Mouse (Mus musculus) skeletal muscle tissue, adult 2 months (tissue): ENCODE measurements at regions not wholly inside any gene's neighbourhood (a gene's known extent, or its start where the extent isn't known, plus 50 kb on each side); places are given as distances from the start of the nearest gene placed in this dataset.
"Not testable (repeated sequence)": the region's sequence is repeated elsewhere in the genome, so short reads cannot be mapped to it uniquely, and the experiment has no call there.

Source experiments
- DNase-seq: peaks from one replicate; pipeline ENCODE4 v3.0.0-alpha.2; 2012; ENCODE audit warnings: low read depth, low spot score

- DNase-seq: no peak
Observed at GRCm38 (mm10) chr6:37618990-37619389, 89.0 kb downstream of the Akr1d1 start.

GRCm38 (mm10) chr6:37621364-37622029 lies 91.5 kb downstream of the Akr1d1 start:
- no peak for DNase-seq

GRCm38 (mm10) chr6:37622273-37622672 lies 92.3 kb downstream of the Akr1d1 start:
- DNase-seq: no peak

- DNase-seq: no peak
Observed at GRCm38 (mm10) chr6:37627206-37627605, 97.2 kb downstream of the Akr1d1 start.

- DNase-seq: no peak
Observed at GRCm38 (mm10) chr6:37633948-37634347, 104.0 kb downstream of the Akr1d1 start.

GRCm38 (mm10) chr6:37642066-37642465 lies 112.1 kb downstream of the Akr1d1 start:
- no peak for DNase-seq

- DNase-seq: no peak
Observed at GRCm38 (mm10) chr6:37642701-37643121, 112.7 kb downstream of the Akr1d1 start.

GRCm38 (mm10) chr6:37643176-37643575 lies 113.2 kb downstream of the Akr1d1 start:
- DNase-seq: no peak

- no peak for DNase-seq
Observed at GRCm38 (mm10) chr6:37643718-37644117, 113.7 kb downstream of the Akr1d1 start.

GRCm38 (mm10) chr6:37645551-37645950 lies 115.6 kb downstream of the Akr1d1 start:
- DNase-seq: no peak

GRCm38 (mm10) chr6:37657300-37657699 lies 127.3 kb downstream of the Akr1d1 start:
- not testable (repeated sequence) for DNase-seq

GRCm38 (mm10) chr6:37658021-37658650 lies 128.2 kb downstream of the Akr1d1 start:
- peak; percentile 5 for DNase-seq

- peak; percentile 5 for DNase-seq
Observed at GRCm38 (mm10) chr6:37662747-37663146, 132.8 kb downstream of the Akr1d1 start.

- DNase-seq: no peak
Observed at GRCm38 (mm10) chr6:37665576-37665975, 135.6 kb downstream of the Akr1d1 start.

- DNase-seq: no peak
Observed at GRCm38 (mm10) chr6:37669407-37669806, 139.4 kb downstream of the Akr1d1 start.

GRCm38 (mm10) chr6:37670701-37671100 lies 140.7 kb downstream of the Akr1d1 start:
- DNase-seq: no peak

GRCm38 (mm10) chr6:37679871-37680270 lies 149.9 kb downstream of the Akr1d1 start:
- no peak for DNase-seq

- DNase-seq: not testable (repeated sequence)
Observed at GRCm38 (mm10) chr6:37681331-37681730, 151.4 kb downstream of the Akr1d1 start.

GRCm38 (mm10) chr6:37686094-37686493 lies 156.1 kb downstream of the Akr1d1 start:
- no peak for DNase-seq

GRCm38 (mm10) chr6:37688866-37689617 lies 159.1 kb downstream of the Akr1d1 start:
- no peak for DNase-seq

- no peak for DNase-seq
Observed at GRCm38 (mm10) chr6:37689696-37690095, 159.7 kb downstream of the Akr1d1 start.

GRCm38 (mm10) chr6:37691976-37692644 lies 162.1 kb downstream of the Akr1d1 start:
- no peak for DNase-seq
